Mouse (Mus musculus) CD4-positive, CD25-positive, alpha-beta regulatory T cell, adult 4 months (primary cell): ENCODE measurements around the gene Flcn. TPM values are rescaled to one million over a fixed set of nuclear protein-coding genes. Genes with fewer than 3 reads are reported as not detected.
"Not testable (repeated sequence)": the region's sequence is repeated elsewhere in the genome, so short reads cannot be mapped to it uniquely, and the experiment has no call there.

Experiments
- ATAC-seq: one replicate; pipeline ENCODE4 v1.8.0; 2017
- polyA plus RNA-seq, 2 experiments: library from polyadenylated mRNA; unstranded; fragments of 100-300 nt; shearing (Covaris generic); gene quantifications; one replicate each; pipeline ENCODE4 v1.2.1; 2017

The Flcn gene
- 10 to 100 TPM; 26.9 to 39.0 TPM for polyA plus RNA-seq

DNA sequence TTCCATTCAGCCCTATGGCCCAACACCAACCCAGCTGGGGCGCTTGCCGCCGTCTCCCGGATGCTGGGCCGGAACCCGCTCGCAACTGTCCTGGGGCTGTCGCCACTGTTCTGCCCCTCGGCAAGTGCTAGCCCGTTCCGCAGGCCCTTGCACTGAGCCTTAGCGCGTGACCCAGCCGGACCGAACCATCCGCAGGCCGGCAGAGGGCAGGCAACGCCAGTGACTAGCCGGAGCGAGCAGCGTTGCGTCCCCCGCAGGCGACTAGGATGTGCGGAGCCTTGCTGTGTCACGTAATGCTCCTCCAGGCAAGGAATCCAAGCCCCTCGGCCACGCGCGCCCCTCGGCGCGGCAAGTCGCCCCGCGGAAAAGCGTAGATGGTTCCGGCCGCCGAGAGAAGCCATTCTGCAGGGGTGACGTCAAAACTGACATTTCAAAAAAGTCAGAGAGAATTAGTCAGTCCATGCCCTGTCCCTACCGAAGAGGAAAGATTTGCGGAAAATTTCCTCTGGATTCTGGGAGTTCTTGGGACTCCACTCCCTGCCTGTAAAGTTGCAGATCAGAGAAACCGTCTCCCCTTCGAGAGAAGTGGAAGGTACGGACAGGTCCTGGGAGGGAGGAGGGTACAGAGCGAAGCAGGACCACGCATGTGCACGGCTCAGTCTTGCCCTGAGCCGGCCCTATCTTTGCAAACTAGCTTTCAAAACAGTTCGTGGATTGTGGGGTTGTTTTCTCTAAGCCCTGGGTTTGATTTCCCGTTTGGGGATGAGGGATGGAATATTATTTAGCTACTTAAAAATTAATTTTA lies at the start of gene Flcn:
Gene Flcn (minus strand): TSS at position 347 of the 805 bp plus-strand sequence.
- peak; percentile 79 for ATAC-seq

DNA sequence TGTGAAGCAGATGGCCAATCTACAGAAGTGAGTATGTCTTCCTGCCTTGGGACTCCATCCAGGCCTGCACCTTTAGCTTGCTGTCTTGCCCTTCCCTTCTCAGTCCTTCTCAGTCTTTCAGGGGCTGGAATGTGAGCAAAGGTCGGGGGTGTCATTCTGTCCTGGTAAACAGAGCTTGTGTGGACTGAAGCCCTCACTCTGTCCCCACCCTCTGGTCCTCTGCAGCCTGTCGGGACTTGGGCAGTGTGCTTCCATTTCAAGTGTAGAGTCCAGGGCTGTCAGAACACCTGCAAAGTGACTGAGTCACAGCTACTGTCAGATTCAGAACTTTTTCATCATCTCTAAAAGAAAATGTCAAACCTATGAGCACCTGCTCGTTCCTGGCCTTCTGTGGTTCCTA lies 43.0 kb upstream of the Flcn start:
- ATAC-seq: no peak

DNA sequence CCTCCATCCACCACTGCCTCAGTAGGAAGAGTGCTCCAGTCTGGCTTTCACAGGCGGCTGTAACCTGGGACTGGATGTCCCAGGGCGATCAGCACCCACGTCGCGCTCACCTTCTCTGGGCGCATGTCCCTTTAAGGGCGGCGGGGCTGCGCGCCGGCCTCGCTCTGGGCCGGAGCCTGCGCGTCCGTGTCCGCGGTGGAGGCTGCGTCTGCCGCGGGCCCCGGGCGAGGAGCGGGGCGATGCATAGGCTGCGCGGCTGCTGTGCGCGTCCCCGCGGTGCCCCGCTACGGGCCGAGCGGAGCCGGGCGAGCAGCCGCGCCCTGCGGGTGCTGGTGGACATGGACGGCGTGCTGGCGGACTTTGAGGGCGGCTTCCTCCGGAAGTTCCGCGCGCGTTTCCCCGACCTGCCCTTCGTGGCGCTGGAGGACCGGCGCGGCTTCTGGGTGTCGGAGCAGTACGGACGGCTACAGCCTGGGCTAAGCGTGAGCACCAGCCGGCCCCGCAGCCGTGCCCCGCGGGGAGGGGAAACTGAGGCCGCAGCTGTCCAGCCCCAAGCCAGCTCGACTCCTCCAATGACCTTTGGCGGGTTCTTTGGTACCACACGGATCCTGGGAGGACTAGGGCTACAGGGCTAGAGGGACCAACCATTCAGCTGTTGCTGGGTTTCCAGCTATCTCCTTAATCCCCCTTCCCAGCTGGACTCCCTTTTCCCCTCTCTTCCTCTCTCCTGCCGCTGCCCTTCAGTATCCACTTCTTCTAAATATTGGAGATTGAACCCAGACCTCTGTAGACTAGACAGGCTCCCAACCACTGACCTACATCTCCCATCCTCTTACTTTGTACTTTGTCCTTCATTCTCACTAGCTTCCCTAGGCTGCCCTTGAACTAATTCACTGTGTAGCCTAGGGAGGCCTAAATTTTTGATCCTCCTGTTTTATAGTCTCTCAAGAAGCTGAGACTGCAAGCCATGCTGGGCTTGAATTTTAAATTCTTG lies 38.4 kb upstream of the Flcn start:
- peak; percentile 74 for ATAC-seq

DNA sequence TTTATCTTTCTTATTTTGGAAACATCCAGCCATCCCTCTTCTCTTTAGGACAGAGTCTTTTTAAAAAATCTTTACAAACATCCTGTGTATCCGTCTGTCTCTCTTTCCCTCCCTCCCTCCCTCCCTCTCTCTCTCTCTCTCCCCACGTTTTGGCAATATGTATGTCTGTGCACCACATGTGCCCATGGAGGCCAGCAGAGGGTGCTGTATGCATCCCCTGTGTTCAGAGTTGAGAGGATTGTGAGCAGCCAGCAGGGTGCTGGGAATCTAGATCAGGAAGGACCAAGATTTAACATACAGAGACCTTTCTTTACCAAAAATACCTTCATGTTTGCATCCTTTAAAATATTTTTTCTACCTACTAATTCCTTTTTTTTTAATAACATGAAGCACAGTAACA lies 37.3 kb upstream of the Flcn start:
- peak; percentile 55 for ATAC-seq

DNA sequence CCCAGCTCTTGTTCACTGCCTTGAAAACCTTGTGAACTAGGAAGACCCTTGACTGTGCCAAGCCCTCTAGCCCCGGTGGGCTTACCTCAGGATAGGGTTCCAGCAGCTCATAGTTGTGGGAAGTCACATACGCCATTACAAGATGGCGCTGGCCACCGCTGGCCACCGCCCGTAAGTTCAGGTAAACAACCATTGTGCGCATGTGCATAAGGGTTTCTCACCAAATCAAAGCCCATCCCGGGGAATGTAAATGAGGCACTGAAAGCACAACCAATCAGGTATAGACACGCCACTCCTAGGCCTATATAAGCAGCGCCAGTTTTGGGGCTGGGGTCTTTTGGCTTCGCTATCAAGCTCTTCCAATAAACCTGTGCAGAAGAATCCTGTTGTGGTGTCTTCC lies 36.5 kb upstream of the Flcn start:
- ATAC-seq: no peak

DNA sequence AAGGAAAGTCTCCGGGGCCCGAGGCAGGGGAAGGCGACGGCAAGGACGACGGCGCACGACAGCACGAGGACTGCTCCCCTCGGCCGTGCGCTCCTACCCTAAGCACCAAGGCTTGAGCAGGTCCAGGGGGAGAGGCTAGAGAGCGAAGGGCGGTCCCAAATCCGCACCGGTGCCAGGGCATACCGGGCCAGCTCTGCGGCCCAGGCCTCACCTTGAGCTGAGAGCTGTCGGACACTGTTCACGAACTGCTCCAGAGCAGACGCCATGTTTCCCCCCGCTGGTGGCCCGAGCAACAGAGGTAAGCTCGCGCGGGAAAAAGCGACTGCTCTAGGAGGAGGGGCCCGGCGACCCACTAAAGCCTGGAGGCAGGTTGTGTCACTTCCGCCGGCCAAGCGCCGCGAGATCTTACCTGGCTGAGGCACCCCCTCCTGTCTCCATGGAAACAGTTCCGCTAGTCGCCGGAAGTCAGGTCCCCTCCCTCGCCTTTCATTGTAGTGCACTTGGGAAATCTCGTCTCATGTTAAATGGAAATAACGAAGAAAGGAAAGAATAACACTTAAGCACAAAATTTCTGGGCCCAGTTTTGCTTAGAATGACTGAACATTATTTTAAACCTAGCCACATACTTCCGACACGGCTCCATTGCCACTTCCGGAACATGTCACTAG lies 29.8 kb upstream of the Flcn start, which contains the start of gene Cops3:
Gene Cops3 (minus strand): TSS at position 380 of the 668 bp plus-strand sequence.
- ATAC-seq: peak; percentile 94

DNA sequence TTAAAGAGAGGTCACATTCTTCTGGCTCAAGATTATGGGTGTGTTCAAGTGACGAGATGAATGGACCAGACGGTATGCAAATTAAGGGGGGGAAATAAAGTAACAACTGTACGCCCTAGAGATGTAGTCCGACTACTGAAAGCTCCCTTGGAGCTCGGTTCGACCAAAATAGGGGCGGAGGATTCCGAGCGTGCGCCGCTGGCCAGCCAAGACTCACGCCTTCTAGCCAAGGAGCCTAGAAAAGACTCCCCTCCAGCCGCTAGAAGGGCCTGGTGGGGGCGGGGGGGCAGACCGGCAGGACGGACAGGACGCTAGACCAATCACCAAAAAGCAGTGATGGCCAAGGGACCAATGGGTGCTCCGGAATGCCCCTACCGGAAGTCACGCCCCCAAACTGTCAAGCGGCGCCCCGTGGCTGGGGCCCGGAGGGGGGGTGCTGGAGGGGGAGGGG lies 29.2 kb upstream of the Flcn start, which contains the start of gene Nt5m:
Gene Nt5m (plus strand): TSS at position 440 of the 451 bp plus-strand sequence.
- ATAC-seq: peak; percentile 83

DNA sequence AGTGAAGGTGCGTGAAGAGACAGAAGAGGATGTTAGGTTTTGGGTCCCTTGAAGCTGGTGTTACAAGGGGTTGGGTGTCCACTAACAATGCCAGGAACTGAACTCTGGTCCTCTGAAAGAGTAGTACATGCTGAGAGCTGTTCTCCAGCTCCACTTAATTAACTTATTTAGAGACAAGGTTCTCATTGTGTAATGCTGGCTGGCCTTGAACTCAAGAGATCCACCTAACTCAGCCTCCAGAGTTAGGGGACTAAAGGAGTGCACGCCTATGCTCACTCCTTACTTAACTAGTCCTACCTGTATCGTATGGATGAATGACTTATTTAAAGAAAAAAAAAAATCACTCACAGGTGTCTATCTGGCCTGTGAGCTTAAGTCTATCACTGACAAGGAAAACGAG lies 28.6 kb upstream of the Flcn start:
- no peak for ATAC-seq

DNA sequence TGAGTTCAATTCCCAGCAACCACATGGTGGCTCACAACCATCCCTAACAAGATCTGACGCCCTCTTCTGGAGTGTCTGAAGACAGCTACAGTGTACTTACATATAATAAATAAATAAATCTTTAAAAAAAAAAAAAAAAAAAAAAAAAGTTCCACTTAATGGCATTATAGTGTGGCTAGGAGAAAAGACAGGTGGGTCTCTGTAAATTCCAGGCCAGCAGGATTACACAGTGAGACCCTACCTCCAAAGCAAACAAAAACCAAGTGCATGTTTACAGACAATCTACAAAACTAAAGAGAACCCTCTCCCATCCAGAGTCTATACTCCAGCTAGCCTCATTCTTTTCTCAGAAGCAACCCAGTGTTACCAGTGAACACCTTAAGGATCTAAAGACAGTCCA lies 28.0 kb upstream of the Flcn start:
- not testable (repeated sequence) for ATAC-seq

DNA sequence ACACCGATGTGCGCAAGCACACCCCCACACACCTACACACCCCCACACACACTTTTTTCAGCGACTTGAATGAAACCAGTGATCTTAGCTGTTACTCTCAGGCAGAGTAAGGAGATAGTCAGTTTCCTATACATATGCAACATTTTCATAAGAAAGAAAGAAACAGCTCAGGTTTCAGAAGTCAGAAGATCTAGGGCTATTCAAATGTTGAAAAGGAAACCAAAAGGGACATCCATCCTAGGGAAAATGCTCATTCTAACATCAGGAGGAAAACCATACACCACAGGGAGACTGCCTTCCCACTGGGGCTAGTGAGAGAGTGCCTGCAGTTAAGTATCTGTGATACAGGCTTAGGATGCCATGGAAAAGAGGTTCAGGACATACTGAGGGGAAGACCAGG lies 11.8 kb upstream of the Flcn start:
- no peak for ATAC-seq

DNA sequence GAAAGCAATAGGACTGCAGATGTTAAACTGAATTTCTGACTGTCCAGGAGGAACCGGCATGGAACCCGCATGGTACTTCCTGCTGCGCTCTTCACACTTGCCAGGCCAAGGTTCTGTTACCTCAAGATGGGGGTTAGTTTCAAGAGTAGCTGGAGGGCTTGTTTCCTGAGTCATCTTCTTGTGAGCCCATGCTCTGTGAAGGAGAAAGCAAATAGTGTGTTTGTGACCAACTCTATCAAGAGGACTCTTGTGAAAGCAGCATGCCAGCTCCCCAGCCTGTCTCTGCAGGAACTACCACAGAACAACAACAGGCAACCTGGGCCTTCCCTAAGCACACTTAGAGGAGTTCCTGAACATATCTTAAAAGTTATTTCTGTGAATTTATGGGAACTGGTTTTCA lies 8.1 kb upstream of the Flcn start:
- no peak for ATAC-seq

DNA sequence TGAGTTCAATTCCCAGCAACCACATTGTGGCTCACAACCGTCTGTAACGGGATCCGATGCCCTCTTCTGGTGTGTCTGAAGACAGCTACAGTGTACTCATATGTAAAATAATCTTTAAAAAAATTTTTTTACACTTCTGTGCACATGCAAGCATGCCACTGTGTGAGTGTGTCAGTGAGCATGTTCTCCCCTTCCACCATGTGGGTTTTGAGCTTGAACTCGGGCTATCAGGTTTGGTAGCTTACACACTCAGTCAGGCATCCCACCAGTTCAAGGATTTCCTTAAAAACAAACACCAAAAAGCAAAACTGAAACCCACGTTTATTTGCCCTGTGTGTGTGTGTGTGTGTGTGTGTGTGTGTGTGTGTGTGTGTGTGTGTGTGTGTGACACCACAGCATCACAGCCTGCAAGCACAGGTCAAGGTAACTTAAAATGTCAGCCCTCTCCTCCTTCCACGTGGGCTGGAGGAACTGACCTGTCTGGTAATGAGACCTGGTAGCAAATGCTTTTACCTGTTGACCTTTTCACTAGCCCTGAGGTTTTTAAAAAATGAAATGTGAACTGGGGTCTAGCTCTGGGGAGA lies 5.8 kb upstream of the Flcn start:
- ATAC-seq: no peak

DNA sequence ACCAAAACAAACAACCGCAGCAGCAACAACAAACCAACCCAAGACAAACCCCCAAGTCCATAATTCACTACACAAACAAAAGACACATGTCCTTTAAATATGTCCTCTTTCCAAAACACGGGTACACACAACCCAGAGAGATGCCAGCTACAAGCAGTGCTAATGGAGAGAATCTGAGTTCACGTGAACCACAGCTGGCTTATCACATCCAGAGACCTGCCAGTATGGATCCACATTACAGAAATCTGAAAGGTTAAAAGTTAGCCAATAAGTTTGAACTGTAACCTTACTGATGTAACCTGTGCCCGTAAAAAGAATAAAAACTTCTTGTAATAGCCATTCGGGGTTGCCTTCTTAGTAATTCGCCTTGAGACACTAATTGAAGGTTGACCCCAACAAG lies 5.1 kb upstream of the Flcn start:
- no peak for ATAC-seq

DNA sequence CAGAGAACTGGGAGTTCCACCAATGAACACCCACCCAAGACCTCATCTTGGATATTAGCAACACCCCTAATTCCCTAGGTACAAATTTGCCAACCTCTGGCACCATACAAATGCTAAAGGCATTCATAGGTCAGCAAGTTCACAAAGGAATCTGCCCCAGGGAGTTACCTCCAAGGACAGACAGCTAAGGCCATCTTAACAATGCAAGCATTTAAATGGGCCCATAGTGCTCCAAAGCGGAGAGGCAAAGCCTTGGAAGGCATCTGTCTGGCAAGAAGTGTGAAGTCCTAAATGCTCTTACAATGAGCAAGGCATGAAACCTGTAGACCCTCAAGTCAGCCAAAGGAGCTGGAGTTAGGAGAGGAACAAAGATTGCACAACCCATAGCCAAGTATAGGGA lies 4.5 kb upstream of the Flcn start:
- ATAC-seq: no peak

DNA sequence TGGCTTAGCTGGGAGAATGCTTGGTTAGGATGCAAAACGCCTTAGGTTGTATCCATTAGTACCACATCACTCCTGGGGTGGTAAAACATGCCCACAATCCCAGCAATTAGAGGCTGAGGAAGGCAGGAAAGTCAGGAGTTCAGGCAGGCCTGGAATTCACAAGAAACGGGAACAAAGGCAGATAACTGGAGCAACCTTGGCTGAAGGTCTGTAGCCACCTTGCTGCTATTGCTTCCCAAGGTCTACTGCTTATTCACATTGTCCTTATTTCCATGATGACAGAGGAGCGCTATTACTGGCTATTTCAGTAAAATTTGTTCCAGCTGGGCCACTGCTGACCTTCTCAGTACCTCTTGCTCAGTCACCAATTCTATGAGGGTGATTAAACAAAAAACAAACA lies 3.5 kb upstream of the Flcn start:
- no peak for ATAC-seq

DNA sequence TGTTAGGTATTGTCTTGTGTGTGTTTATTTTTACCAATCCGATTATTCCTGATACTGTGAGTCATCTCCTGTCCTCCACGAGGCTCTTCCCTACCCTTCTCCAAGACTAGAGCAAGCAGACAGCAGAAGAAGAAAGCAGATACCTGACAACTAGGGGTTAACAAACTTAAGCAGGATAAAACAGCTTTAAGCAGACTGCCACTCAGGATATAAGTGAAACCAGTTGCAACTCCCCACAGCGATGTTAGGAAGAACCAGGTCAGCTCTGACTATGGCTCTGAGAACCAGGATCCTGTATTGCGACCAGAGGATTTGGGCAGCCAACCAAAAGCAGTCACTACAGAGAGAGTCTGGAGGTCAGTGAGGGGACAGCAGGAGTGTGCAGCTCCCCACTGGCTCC lies 1.4 kb upstream of the Flcn start:
- ATAC-seq: no peak

DNA sequence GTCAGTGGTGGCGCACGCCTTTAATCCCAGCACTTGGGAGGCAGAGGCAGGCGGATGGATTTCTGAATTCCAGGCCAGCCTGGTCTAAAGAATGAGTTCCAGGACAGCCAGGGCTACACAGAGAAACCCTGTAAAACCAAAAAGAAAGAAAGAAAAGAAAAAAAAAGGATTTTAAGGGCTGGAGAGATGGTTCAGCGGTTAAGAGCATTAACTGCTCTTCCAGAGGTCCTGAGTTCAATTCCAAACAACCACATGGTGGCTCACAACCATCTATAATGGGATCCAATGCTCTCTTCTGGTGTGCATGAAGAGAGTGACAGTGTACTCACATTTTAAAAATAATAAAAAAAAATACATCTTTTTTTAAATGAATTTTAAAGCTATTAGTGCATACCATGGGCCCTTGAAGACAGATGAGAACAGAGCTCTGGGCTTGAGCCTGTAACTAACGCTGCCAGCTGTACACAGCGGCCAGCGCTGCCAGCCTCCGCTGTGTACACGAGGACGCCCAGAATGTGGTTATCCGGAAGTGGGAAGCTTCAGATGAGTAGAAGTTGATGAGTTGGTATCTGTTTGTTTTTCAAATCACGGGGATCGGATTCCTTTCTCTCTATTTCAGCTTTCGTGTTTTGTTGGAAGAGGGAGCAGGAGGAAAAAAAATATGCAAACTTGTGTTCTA lies 803 bp upstream of the Flcn start:
- no peak for ATAC-seq

DNA sequence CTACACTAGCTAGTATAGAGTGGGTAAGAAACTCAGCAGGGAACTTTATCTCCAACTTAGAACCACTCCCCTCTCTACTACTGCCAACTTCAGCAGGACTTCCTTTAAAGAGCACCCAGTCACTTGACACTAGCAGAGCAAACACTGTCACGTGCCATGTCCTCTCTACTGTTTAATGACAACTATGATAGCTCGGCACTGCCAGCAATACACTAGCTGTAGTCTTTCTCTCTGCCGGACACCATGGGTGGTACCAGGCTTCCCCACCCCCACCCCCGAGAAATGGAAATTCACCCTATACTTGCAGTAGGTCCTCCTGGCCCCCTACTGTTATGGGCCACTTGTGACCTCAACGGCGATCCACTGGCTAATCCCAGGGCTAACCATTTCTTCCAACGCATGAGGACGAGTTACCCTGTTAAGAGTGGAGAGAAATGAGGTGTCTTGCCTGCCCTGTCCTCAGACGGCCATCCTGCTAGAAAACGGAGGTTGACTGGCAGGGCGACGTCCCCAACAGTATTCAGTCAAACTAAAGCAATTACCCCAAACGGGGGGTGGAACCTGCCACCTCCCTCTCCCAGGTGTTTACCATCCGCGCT lies 646 bp downstream of the Flcn start:
- ATAC-seq: peak; percentile 71

DNA sequence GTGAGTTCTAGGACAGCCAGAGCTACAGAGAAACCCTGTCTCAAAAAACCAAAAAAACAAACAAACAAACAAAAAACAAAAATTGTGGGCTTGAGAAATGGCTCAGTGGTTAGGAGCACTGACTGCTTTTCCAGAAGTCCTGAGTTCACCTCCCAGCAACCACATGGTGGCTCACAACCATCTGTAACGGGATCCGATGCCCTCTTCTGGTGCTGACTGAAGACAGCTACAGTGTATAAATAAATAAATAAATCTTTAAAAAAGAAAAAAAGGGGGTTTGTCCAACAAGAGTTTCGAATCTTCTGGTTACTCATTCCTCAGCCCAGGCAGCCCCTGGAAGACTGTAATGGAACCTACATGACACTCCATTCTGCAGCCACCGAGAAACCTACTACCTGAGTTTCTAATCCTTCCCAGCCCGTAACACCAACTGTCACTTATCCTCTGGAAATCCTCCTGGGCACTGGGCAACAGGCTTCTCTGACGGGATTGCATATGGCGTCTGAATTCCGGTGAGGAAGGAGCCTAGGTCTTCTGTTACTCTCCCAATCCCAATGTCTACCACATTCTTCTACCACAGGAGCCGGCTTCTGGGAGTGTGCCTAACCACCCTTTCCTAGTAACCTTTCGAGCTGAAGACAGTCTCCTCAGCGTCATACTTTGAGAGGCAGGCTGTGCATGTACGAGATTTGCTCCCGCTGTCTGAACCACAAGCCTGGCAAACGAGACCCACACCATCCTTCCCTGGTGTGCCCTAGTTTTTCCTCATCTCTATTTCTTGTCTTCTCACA lies 1.5 kb downstream of the Flcn start:
- no peak for ATAC-seq

DNA sequence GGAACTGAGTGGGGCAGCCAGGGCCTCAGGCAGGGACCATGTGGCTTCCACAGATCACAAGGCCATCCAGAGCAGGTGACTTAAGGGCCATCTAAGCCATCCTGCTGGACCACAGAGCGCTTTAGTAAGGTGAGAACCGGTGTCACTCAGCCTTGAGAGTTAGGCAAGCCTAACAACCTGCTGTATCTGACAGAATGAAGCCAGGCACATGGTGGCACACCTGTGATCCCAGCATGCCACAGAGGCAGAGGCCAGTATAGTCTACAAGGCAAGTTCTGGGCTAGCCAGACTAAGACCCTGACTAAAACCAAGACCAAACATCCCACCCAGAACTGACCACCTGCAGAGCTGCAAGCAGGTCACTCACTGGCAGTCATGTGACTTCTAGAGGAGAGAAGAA lies 4.2 kb downstream of the Flcn start:
- ATAC-seq: no peak

DNA sequence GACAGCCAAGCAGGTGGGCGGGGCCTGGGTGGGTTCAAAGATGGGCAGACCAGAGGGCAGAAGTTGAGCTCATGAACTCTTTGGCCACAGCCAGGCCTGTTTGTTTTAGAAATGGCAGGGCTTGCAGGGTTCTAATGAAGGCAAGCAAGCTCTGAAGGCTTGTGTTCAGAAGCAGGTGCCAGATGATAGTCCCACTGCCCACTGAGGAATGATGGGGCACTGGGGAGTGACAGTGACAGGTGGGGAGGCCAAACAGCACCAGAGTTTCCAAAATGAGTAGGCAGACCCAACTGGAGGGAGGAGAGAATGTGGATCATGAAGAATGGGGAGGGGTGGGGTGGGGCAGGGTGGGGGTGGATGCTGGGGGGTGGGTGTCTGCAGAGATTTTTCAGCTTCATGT lies 4.6 kb downstream of the Flcn start:
- no peak for ATAC-seq
